Mouse (Mus musculus) liver, embryonic 14.5 days (tissue): Measurements from ENCODE around the gene Myo1f.
"Not testable (repeated sequence)": the region's sequence is repeated elsewhere in the genome, so short reads cannot be mapped to it uniquely, and the experiment has no call there.

Experiments used
- CTCF ChIP-seq: IDR thresholded peaks from 2 replicates; pipeline ENCODE4 v1.5.1; 2016; ENCODE audit warnings: antibody characterized with exemption, low read depth, control low read depth
- EP300 ChIP-seq: IDR thresholded peaks from 2 replicates; pipeline ENCODE4 v1.6.1; 2016; ENCODE audit warnings: antibody characterized with exemption, low read depth

DNA sequence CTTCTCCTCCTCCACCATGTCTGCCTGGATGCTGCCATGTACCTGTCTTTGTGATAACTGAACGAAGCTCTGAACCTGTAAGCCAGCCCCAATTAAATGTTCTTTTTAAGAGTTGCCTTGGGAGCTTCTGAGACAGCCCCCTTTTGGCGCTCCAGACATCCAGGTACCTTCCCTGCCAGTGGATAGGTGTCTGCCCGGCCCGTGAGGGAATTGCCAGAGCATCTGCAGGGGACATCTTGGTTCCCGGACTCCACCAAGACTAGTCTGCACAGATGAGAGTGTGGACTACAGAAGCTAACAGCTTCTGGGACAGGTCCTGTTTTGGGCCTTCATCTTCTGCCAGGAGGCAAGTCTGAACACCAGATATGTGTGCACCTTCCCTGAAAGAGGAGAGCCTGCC, 58.2 kb downstream of the Myo1f start:
- not testable (repeated sequence) for TF ChIP-seq CTCF, EP300
